Mouse (Mus musculus): ENCODE measurements around the gene Dgkb.

Dgkb gene

DNA sequence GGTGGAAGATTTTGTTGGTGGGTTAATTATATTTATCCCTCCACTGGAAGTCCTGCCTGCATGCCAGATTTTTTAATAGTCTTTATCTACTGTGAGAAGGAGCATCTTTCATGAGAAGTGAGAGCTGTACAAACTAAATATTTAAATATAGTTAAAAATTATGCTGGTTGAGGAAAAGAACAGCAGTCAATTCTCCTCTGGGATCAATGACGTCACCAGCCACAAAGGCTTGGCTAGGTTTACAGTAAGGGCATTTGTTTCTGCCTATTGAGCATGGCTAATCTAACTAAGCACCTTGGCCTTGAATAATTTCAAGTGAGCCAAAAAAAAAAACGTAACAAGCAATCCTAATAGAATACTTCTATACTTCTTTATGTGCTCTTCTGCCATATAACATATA, 554.1 kb downstream of the Dgkb start:
- DNase-seq (ENCODE audit: low read depth, low spot score) = no peak

DNA sequence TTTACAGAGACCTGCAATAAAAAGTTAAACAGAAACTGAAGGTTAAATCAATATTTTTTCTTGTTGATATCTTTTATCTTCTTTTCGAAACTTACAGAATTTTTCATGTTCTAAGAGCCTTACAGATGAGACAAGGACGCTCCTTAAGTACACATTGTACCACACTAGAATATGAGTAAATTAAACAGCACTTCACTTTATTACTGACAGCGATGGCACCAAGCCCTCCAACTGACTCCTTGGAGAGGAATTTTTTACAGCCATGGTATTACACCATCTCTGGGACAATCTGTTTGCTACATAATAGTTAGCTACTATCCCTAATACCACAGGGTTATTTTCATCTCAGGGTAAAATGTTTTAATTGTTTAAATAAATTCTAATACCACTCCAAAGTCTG, 556.6 kb downstream of the Dgkb start:
- no peak for DNase-seq (ENCODE audit: low read depth, low spot score)

- no peak for DNase-seq (ENCODE audit: low read depth, low spot score)
These were observed 568.4 kb downstream of the Dgkb start for GRCm38 (mm10) chr12:38385942-38386341.

- DNase-seq (ENCODE audit: low read depth, low spot score) = no peak
These were observed 569.5 kb downstream of the Dgkb start for GRCm38 (mm10) chr12:38386991-38387390.

- DNase-seq (ENCODE audit: low read depth, low spot score) = no peak
These were observed 570.1 kb downstream of the Dgkb start for GRCm38 (mm10) chr12:38387654-38388053.

DNA sequence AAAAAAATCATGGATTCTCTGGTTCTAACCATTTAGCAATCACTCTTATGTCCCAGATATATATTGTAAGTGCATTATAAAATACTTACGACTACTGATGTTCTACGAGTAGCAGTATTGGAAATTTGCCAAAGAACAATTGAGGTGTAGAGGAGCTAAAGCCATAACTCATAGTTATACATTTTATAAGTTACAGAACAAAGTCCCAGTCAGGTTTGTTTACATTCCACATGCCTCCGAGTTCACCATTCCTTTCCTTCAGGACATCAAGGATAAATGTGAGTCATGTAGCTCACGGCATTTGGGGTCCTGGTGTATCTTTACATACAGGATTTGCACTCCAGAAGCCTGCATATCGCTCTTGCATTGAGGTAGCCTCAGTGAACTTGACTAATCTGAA, 570.7 kb downstream of the Dgkb start:
- DNase-seq (ENCODE audit: low read depth, low spot score) = no peak

GRCm38 (mm10) chr12:38397754-38398312, 580.3 kb downstream of the Dgkb start:
- DNase-seq (ENCODE audit: low read depth, low spot score) = no peak

GRCm38 (mm10) chr12:38400089-38400488, 582.6 kb downstream of the Dgkb start:
- no peak for DNase-seq (ENCODE audit: low read depth, low spot score)

GRCm38 (mm10) chr12:38435364-38436130, 618.0 kb downstream of the Dgkb start:
- no peak for DNase-seq (ENCODE audit: low read depth, low spot score)

- DNase-seq (ENCODE audit: low read depth, low spot score) = no peak
These were observed 618.6 kb downstream of the Dgkb start for GRCm38 (mm10) chr12:38436131-38436436.

- no peak for DNase-seq (ENCODE audit: low read depth, low spot score)
These were observed 633.0 kb downstream of the Dgkb start for GRCm38 (mm10) chr12:38450323-38451087.

DNA sequence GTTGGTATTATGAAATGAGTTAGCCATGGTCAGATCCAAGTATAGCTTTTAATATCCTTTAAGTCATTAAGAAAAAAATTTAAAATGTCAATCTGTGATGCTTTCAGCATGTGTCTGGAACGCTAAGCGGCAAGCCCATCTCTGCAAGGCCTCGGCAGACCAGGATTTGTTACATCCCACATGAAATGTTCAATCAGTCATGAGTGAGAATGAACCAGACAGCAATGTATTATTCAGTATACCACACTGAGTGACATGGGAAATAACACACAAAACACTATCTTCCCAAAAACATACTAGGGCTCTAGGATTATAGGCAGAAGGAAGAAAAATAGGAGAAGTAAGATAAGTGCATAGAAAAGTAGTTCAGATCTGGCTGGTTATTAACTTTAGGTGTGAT, 634.2 kb downstream of the Dgkb start:
- DNase-seq (ENCODE audit: low read depth, low spot score) = no peak

GRCm38 (mm10) chr12:38468191-38468590, 650.7 kb downstream of the Dgkb start:
- DNase-seq (ENCODE audit: low read depth, low spot score) = no peak

DNA sequence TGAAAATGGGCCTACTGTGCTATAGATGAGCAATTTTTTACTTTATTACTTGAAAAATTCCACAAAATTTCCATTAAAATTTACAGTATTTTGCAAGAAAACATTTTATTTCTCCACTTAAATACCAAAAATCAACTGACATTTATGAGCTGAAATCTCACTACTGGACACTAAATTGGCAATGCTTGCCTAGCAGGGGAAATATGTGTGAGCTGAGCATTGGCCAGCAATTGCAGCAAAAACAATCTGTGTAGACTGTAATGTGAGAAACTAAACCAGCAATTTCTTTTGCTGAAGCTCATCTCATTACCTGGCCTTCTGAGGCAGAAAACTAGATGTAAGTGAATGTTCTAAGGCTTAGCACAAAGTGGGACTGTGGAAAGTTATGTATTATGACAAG, 651.1 kb downstream of the Dgkb start:
- DNase-seq (ENCODE audit: low read depth, low spot score) = no peak

GRCm38 (mm10) chr12:38497229-38497628, 679.7 kb downstream of the Dgkb start:
- no peak for DNase-seq (ENCODE audit: low read depth, low spot score)

- DNase-seq (ENCODE audit: low read depth, low spot score) = no peak
These were observed 683.4 kb downstream of the Dgkb start for GRCm38 (mm10) chr12:38500931-38501330.

- no peak for DNase-seq (ENCODE audit: low read depth, low spot score)
These were observed 690.7 kb downstream of the Dgkb start for GRCm38 (mm10) chr12:38508195-38508594.

DNA sequence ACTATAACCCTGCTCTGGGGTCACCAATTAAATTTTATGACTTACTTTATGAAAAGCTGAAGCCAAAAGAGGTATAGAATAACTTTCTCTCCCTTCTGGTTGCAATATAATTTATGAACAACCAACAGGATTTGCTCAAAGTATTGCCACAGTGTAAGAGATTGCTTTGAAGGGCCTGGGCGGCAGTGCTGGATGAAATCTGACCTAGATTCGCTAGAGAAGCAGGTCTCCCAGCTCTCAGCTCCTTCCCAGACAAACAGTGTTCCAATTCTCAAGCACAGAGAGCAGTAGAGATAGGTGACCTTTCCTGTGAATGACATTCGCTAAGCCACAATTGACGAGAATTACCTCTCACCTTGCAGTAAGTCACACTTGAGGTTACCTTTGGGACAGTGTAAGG, 727.9 kb downstream of the Dgkb start:
- no peak for DNase-seq (ENCODE audit: low read depth, low spot score)

DNA sequence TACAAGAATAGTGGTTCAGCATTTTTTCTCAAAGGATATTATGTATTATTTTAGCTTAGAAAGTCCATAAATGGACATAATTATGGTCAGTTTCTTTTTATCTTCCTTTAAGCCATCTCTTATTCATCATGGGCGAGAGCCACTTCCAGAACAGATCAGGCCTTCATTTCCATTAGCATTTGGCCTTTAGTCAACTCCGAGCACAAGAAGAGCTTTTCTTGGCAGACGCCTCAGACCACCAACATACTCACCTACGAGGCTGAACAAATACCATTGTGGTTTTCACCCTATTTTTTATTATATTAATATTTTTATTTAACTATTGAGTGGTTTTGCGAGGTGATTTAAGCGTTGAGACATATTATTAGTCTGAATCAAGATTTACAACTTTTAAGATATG, 759.6 kb downstream of the Dgkb start:
- DNase-seq (ENCODE audit: low read depth, low spot score) = no peak

DNA sequence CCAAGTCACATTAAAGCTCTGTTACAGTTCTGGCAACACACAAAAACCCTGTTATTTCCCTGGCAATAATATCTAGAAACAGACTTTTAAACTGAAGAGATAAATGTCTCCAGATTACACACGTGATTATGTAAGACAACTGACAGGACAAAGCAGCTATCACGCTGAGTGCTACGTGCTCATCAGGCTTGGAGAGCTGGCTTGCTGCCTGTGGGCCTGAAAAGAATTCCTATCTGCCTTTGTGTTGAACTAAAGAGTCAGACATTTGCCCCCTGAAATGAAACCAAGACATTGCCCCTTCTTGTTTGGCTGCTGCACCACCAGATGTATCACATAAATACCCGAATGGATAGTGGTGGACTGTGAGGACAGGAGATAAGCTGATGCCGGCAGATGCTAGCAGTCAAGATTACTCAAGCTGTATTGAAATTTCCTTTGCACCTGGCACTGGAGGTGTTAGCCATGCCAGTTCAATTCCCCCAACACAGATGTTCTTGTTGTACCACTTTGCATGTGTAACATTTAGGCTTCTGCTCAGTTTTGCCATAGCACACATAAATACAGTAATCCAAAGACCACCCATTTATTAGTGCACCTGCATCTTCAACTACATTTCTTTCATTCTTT, 761.8 kb downstream of the Dgkb start:
- DNase-seq (ENCODE audit: low read depth, low spot score) = no peak

DNA sequence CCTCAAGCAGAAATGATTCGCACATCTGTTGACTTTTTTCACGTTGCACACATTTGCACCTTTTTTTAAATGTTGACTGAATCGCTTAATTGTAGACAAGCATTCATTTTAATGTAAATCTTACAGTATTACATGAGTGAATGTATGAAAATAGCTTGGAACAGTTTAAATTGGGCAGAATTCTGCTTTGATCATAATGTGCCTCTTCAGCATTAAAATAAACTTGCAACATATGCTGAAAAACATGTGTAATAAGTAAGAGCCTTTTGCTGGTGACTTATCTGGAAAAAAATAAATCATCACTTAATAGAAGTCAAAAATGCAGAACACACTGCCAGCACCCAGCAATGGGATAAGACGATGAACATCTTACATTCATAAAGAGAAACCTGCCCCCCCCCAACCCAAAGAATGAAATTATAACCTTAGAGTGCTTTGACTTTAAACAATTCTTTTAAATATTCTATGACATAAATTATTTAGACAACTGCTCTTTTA, 768.9 kb downstream of the Dgkb start:
- no peak for DNase-seq (ENCODE audit: low read depth, low spot score)

DNA sequence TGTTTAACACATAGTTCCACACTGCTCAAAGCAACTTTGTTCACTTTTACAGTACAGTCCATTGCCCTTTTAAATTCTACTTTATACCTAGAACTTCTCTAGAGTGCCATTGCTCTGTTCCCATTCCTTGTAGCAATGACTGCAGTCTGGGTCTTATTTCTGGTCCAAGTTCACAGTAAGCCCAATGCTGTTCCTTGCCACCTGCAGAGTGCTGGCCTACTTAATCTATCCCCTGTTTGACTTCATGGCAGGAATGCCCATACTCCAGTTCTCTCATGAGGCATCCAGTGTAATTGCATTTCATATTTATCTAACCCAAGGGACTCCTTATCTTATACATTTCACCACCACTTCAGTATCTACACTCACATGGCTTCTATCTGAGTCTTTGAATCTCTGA, 772.4 kb downstream of the Dgkb start:
- no peak for DNase-seq (ENCODE audit: low read depth, low spot score)

Data from ZHBTc4 (cell line).